Mouse (Mus musculus): ENCODE results near the gene Mrtfb. TPM values are rescaled to one million over a fixed set of nuclear protein-coding genes. Genes with fewer than 3 reads are reported as not detected.

Gene Mrtfb
- polyA plus RNA-seq, 1 experiment from 2014 or later, result 15.4 TPM

- H3K36me3 ChIP-seq (replicated peaks; ENCODE audit: control insufficient read depth, insufficient read depth), result no peaks in the 10 kb centered on the region; the same call in 1 of the 2 replicates
- DNase-seq (ENCODE audit: low spot score) (no peak), ATAC-seq (ENCODE audit: low FRiP score) (no peak)
- H3K4me2 ChIP-seq (replicated peaks), result no peak overlapping the region
- 60% methylated on average over 1 of the region's 1 CpGs for whole genome bisulfite sequencing
- H3K4me1 ChIP-seq (replicated peaks; ENCODE audit: control insufficient read depth, insufficient read depth, low read length), result peaks cover 11% of the 10 kb centered on the region; the same call in 1 of the 2 replicates
- 0 out of 2 replicates have a peak overlapping the region, but pooled peaks have one; percentile 62 for H3K27ac ChIP-seq
- H3K4me3 ChIP-seq (replicated peaks; ENCODE audit: low read length), result no peak overlapping the region
- H3K9ac ChIP-seq, result 0 out of 2 replicates have a peak overlapping the region, but pooled peaks have one; percentile 3
- no peaks in the 10 kb centered on the region for H3K27me3 ChIP-seq (ENCODE audit: control insufficient read depth, insufficient read depth, low read length)
- no peaks in the 10 kb centered on the region for H3K9me3 ChIP-seq (ENCODE audit: control insufficient read depth, low read length)
These were observed 110.0 kb downstream of the Mrtfb start for GRCm38 (mm10) chr16:13366256-13366655.

- Histone ChIP-seq H3K9me3 (ENCODE audit: control insufficient read depth, low read length) (no peaks in the 10 kb centered on the region), H3K4me3 (replicated peaks; ENCODE audit: low read length) (no peak overlapping the region), H3K4me2 (replicated peaks) (peak overlapping the region; percentile 12; the same call in 1 of the 2 replicates), H3K9ac (0 out of 2 replicates have a peak overlapping the region, but pooled peaks have one; percentile 3), H3K4me1 (replicated peaks; ENCODE audit: control insufficient read depth, insufficient read depth, low read length) (peaks cover 15% of the 10 kb centered on the region; the same call in 1 of the 2 replicates), H3K27me3 (ENCODE audit: control insufficient read depth, insufficient read depth, low read length) (no peaks in the 10 kb centered on the region), H3K27ac (peak overlapping the region; percentile 62; the same call in 1 of the 2 replicates), H3K36me3 (replicated peaks; ENCODE audit: control insufficient read depth, insufficient read depth) (no peaks in the 10 kb centered on the region; the same call in 1 of the 2 replicates)
- ATAC-seq (ENCODE audit: low FRiP score) (0 out of 2 replicates have a peak, but pooled peaks have one; percentile 26), DNase-seq (ENCODE audit: low spot score) (peak; percentile 51)
- 23% methylated on average over 4 of the region's 4 CpGs for WGBS
These were observed 110.7 kb downstream of the Mrtfb start for GRCm38 (mm10) chr16:13366802-13367465.

- Histone ChIP-seq H3K4me2 (replicated peaks) (no peak overlapping the region), H3K27ac (0 out of 2 replicates have a peak overlapping the region, but pooled peaks have one; percentile 62), H3K4me1 (replicated peaks; ENCODE audit: control insufficient read depth, insufficient read depth, low read length) (peaks cover 17% of the 10 kb centered on the region; the same call in 1 of the 2 replicates), H3K9ac (no peak overlapping the region), H3K9me3 (ENCODE audit: control insufficient read depth, low read length) (no peaks in the 10 kb centered on the region), H3K36me3 (replicated peaks; ENCODE audit: control insufficient read depth, insufficient read depth) (no peaks in the 10 kb centered on the region; the same call in 1 of the 2 replicates), H3K4me3 (replicated peaks; ENCODE audit: low read length) (no peak overlapping the region), H3K27me3 (ENCODE audit: control insufficient read depth, insufficient read depth, low read length) (no peaks in the 10 kb centered on the region)
- ATAC-seq (ENCODE audit: low FRiP score), result no peak
- DNase-seq (ENCODE audit: low spot score), result no peak
- 63% methylated on average over 2 of the region's 2 CpGs for WGBS
These were observed 111.2 kb downstream of the Mrtfb start for GRCm38 (mm10) chr16:13367466-13367856.

- no peaks in the 10 kb centered on the region for H3K27me3 ChIP-seq (ENCODE audit: control insufficient read depth, insufficient read depth, low read length)
- no peak for ATAC-seq (ENCODE audit: low FRiP score)
- 80% methylated on average over 1 of the region's 1 CpGs for WGBS
- H3K4me3 ChIP-seq (replicated peaks; ENCODE audit: low read length), result no peak overlapping the region
- DNase-seq (ENCODE audit: low spot score), result no peak
- no peaks in the 10 kb centered on the region for H3K9me3 ChIP-seq (ENCODE audit: control insufficient read depth, low read length)
- H3K9ac ChIP-seq, result no peak overlapping the region
- peaks cover 17% of the 10 kb centered on the region; the same call in 1 of the 2 replicates for H3K4me1 ChIP-seq (replicated peaks; ENCODE audit: control insufficient read depth, insufficient read depth, low read length)
- no peaks in the 10 kb centered on the region; the same call in 1 of the 2 replicates for H3K36me3 ChIP-seq (replicated peaks; ENCODE audit: control insufficient read depth, insufficient read depth)
- H3K27ac ChIP-seq, result no peak overlapping the region
- H3K4me2 ChIP-seq (replicated peaks), result no peak overlapping the region
These were observed 112.4 kb downstream of the Mrtfb start for GRCm38 (mm10) chr16:13368645-13369044.

GRCm38 (mm10) chr16:13371740-13372287, 115.5 kb downstream of the Mrtfb start:
- peak; percentile 81 for ATAC-seq (ENCODE audit: low FRiP score)
- 26% methylated on average over 11 of the region's 11 CpGs for WGBS

GRCm38 (mm10) chr16:13372899-13373533, 116.7 kb downstream of the Mrtfb start:
- no peak for ATAC-seq (ENCODE audit: low FRiP score)

More at GRCm38 (mm10) chr16:13371740-13372287, 115.5 kb downstream of the Mrtfb start:
- H3K36me3 ChIP-seq (replicated peaks; ENCODE audit: control insufficient read depth, insufficient read depth), result no peaks in the 10 kb centered on the region; the same call in 1 of the 2 replicates
- no peaks in the 10 kb centered on the region for H3K9me3 ChIP-seq (ENCODE audit: control insufficient read depth, low read length)
- no peak overlapping the region; the same call in 1 of the 2 replicates for H3K4me2 ChIP-seq (replicated peaks)
- no peak overlapping the region for H3K4me3 ChIP-seq (replicated peaks; ENCODE audit: low read length)
- H3K27ac ChIP-seq, result no peak overlapping the region
- no peaks in the 10 kb centered on the region for H3K27me3 ChIP-seq (ENCODE audit: control insufficient read depth, insufficient read depth, low read length)
- peaks cover 13% of the 10 kb centered on the region; the same call in 1 of the 2 replicates for H3K4me1 ChIP-seq (replicated peaks; ENCODE audit: control insufficient read depth, insufficient read depth, low read length)
- no peak overlapping the region for H3K9ac ChIP-seq
- peak; percentile 79 for DNase-seq (ENCODE audit: low spot score)

GRCm38 (mm10) chr16:13376947-13377486, 120.7 kb downstream of the Mrtfb start:
- H3K9me3 ChIP-seq (ENCODE audit: control insufficient read depth, low read length), result no peaks in the 10 kb centered on the region
- WGBS, result 93% methylated on average over 7 of the region's 7 CpGs
- no peak overlapping the region for H3K4me3 ChIP-seq (replicated peaks; ENCODE audit: low read length)
- no peak overlapping the region for H3K9ac ChIP-seq
- H3K27ac ChIP-seq, result no peak overlapping the region
- peaks cover under 1% of the 10 kb centered on the region; the same call in 1 of the 2 replicates for H3K4me1 ChIP-seq (replicated peaks; ENCODE audit: control insufficient read depth, insufficient read depth, low read length)
- ATAC-seq (ENCODE audit: low FRiP score), result no peak
- no peak overlapping the region for H3K4me2 ChIP-seq (replicated peaks)
- 0 out of 2 replicates have a peak, but pooled peaks cover 4% of the 10 kb centered on the region for H3K36me3 ChIP-seq (replicated peaks; ENCODE audit: control insufficient read depth, insufficient read depth)
- H3K27me3 ChIP-seq (ENCODE audit: control insufficient read depth, insufficient read depth, low read length), result no peaks in the 10 kb centered on the region
- no peak for DNase-seq (ENCODE audit: low spot score)

More at GRCm38 (mm10) chr16:13372899-13373533, 116.7 kb downstream of the Mrtfb start:
- no peaks in the 10 kb centered on the region; the same call in 1 of the 2 replicates for H3K36me3 ChIP-seq (replicated peaks; ENCODE audit: control insufficient read depth, insufficient read depth)
- 92% methylated on average over 8 of the region's 8 CpGs for WGBS
- H3K9ac ChIP-seq, result no peak overlapping the region
- no peak overlapping the region for H3K27ac ChIP-seq
- DNase-seq (ENCODE audit: low spot score), result no peak
- H3K4me3 ChIP-seq (replicated peaks; ENCODE audit: low read length), result no peak overlapping the region
- peaks cover 6% of the 10 kb centered on the region; the same call in 1 of the 2 replicates for H3K4me1 ChIP-seq (replicated peaks; ENCODE audit: control insufficient read depth, insufficient read depth, low read length)
- no peaks in the 10 kb centered on the region for H3K27me3 ChIP-seq (ENCODE audit: control insufficient read depth, insufficient read depth, low read length)
- H3K4me2 ChIP-seq (replicated peaks), result no peak overlapping the region
- H3K9me3 ChIP-seq (ENCODE audit: control insufficient read depth, low read length), result no peaks in the 10 kb centered on the region

GRCm38 (mm10) chr16:13378157-13378556, 121.9 kb downstream of the Mrtfb start:
- no peak for DNase-seq (ENCODE audit: low spot score)
- no peak overlapping the region for H3K27ac ChIP-seq
- 81% methylated on average over 5 of the region's 5 CpGs for WGBS
- H3K4me1 ChIP-seq (replicated peaks; ENCODE audit: control insufficient read depth, insufficient read depth, low read length), result no peaks in the 10 kb centered on the region
- no peak overlapping the region for H3K9ac ChIP-seq
- no peaks in the 10 kb centered on the region for H3K27me3 ChIP-seq (ENCODE audit: control insufficient read depth, insufficient read depth, low read length)
- 0 out of 2 replicates have a peak, but pooled peaks cover 4% of the 10 kb centered on the region for H3K36me3 ChIP-seq (replicated peaks; ENCODE audit: control insufficient read depth, insufficient read depth)
- H3K4me3 ChIP-seq (replicated peaks; ENCODE audit: low read length), result no peak overlapping the region
- H3K9me3 ChIP-seq (ENCODE audit: control insufficient read depth, low read length), result no peaks in the 10 kb centered on the region
- no peak for ATAC-seq (ENCODE audit: low FRiP score)
- H3K4me2 ChIP-seq (replicated peaks), result no peak overlapping the region
